ENCODE assay signal across 9 mouse cellular contexts in the genomic region with DNA sequence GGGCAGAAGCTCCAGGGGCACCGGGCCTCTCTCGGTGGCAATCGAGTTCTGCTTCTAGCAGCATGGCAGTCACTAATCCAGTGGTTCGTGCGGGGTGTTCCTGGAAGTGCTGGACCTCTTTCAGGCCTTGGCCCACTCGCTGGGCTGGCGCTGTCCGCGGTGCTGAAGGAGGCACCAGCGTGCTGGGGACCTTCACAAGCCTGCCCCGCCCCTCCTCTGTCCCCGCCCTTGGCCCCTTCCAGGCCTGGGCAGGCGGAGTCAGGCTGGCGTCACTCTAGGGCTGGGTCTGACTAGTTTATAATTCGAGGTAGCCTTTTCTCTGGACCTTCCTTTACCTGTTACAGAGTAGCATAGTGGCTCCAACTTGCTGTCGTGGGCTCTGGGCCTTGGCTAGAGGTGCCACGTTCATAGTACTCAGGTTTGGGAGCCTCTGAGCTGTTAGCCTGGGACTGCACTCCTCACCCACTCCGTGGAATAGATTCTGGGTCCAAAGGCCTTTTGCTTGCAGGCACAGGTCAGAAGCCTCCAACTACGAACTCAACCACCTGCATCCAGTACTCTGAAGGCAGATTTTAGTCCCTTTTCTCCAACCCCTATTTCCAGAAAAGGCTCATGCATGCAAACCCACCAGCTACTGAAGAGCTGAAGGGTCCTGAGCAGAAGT. TPM values are rescaled to one million over a fixed set of nuclear protein-coding genes. Genes with fewer than 3 reads are reported as not detected.
DNase-seq lines count a peak whose midpoint lies in the region; ATAC-seq and TF ChIP-seq lines count a peak whose summit lies in the region.
"Had no signal": no experiment of that assay in that cellular context is flagged by ENCODE, and none has a peak within 500 bp of the region (broad histone marks: within the 10 kb centered on the region; RNA-seq: fewer than 3 reads in every experiment).

Gene Lhx3 (minus strand): TSS at position 164 of the 664 bp plus-strand sequence.

- peaks cover 11% of the 10 kb centered on the region for H3K4me1 ChIP-seq in forebrain, embryonic 16.5 days (replicated peaks; ENCODE audit: control insufficient read depth, insufficient read depth, low read length)
- H3K4me1 ChIP-seq in lung, postnatal 0 days (ENCODE audit: insufficient read depth, low read depth, low read length), result no peaks in the 10 kb centered on the region

- H3K9ac ChIP-seq in forebrain, embryonic 16.5 days (replicated peaks; ENCODE audit: low read depth, low read length), result no peak within 1 kb of the TSS
- H3K9ac ChIP-seq in lung, postnatal 0 days (replicated peaks; ENCODE audit: low read depth), result no peak within 1 kb of the TSS

- no peak within 1 kb of the TSS for H3K27ac ChIP-seq in forebrain, embryonic 16.5 days (ENCODE audit: low read length)
- H3K27ac ChIP-seq in lung, postnatal 0 days (ENCODE audit: low read length), result no peak within 1 kb of the TSS

- peaks cover 43% of the 10 kb centered on the region for H3K27me3 ChIP-seq in forebrain, embryonic 16.5 days (replicated peaks; ENCODE audit: control insufficient read depth, insufficient read depth, low read length)
- peaks cover 48% of the 10 kb centered on the region for H3K27me3 ChIP-seq in lung, postnatal 0 days (replicated peaks; ENCODE audit: insufficient read depth, low read length)

- no peak within 1 kb of the TSS for H3K4me3 ChIP-seq in forebrain, embryonic 16.5 days (replicated peaks; ENCODE audit: low read length)
- H3K4me3 ChIP-seq in lung, postnatal 0 days (ENCODE audit: low read depth, low read length), result no peak within 1 kb of the TSS

- H3K4me2 ChIP-seq in forebrain, embryonic 16.5 days (ENCODE audit: low read length), result no peak within 1 kb of the TSS
- no peak within 1 kb of the TSS for H3K4me2 ChIP-seq in lung, postnatal 0 days (replicated peaks; ENCODE audit: low read depth, low read length)

- TF ChIP-seq EP300 in lung, postnatal 0 days (IDR thresholded peaks at IDR 0.05), result no peak

- TF ChIP-seq CTCF in lung, postnatal 0 days (IDR thresholded peaks at IDR 0.05), result no peak

- WGBS in forebrain, embryonic 16.5 days, result 5% methylated on average over 19 of the region's 19 CpGs
- 5% methylated on average over 19 of the region's 19 CpGs for WGBS in lung, postnatal 0 days

- DNase-seq in A20 (ENCODE audit: low read depth, low spot score), result peak; percentile 44
- DNase-seq in adrenal gland, adult 18-20 months (ENCODE audit: low spot score in 2 of 2), result peak; percentile 89 to 92
- peak; percentile 74 to 79 for DNase-seq in layer of hippocampus, postnatal 10 days (ENCODE audit: low spot score in 2 of 2)
- peak; percentile 90 for DNase-seq in lung, postnatal 0 days (ENCODE audit: low spot score)
- peak; percentile 58 for DNase-seq in right cerebral cortex, postnatal 14 days
- peak; percentile 82 to 94 for DNase-seq in urinary bladder, postnatal 4 days (ENCODE audit: low spot score in 2 of 2)

- H3K36me3 ChIP-seq in forebrain, embryonic 16.5 days (ENCODE audit: control insufficient read depth, insufficient read depth), result peaks cover 13% of the 10 kb centered on the region
- peaks cover 9% of the 10 kb centered on the region; the same call in 1 of the 2 replicates for H3K36me3 ChIP-seq in lung, postnatal 0 days (ENCODE audit: insufficient read depth, low read length)

- ATAC-seq in forebrain, embryonic 16.5 days, result peak; percentile 58; the same call in 1 of the 2 replicates
- peak; percentile 51 to 75; a peak in 3 of 4 replicates for ATAC-seq in hematopoietic stem cell, adult 5-6 weeks (replicated peaks in 1 of 2; ENCODE audit: insufficient read depth in 1 of 2, low FRiP score in 2 of 2, low TSS enrichment in 1 of 2, low read depth in 1 of 2, poor library complexity in 2 of 2, severe bottlenecking in 2 of 2)
- ATAC-seq in lung, postnatal 0 days, result peak; percentile 96

- H3K9me3 ChIP-seq in forebrain, embryonic 16.5 days (ENCODE audit: control insufficient read depth, low read length), result no peaks in the 10 kb centered on the region
- no peaks in the 10 kb centered on the region for H3K9me3 ChIP-seq in lung, postnatal 0 days (ENCODE audit: low read length)

RNA-seq across cellular contexts. Expression of gene Lhx3, which starts in this region (rescaled TPM):
- total RNA-seq in adrenal gland, adult 18-20 months (2021), result 1 to 10 TPM in 1 of 2 experiments, not detected in 1; 3.2 TPM
- not detected in 2 replicates for polyA plus RNA-seq in forebrain, embryonic 16.5 days (2015; fragmentation: Nextera tagmentation; extraction: Ambion mirVana)
- total RNA-seq in hematopoietic stem cell, adult 5-6 weeks (2017), result not detected in 2 replicates
- total RNA-seq in layer of hippocampus, postnatal 10 days (2021), result not detected
- polyA plus RNA-seq in lung, postnatal 0 days (2015; fragmentation: Nextera tagmentation; extraction: Ambion mirVana), result not detected in 2 replicates
- polyA plus RNA-seq: cortical plate, adult 2 months had no signal

Comparison
In these comparisons a context has a peak if more than half of its experiments do, and no peak if none do; other contexts are left out.
1. Peak in ATAC-seq in forebrain, embryonic 16.5 days; RNA of the gene not detected or under 1 TPM.
2. Peak in ATAC-seq in hematopoietic stem cell, adult 5-6 weeks; RNA of the gene not detected or under 1 TPM.
3. Peak in DNase-seq in layer of hippocampus, postnatal 10 days; RNA of the gene not detected or under 1 TPM.
4. Peak in DNase-seq and ATAC-seq in lung, postnatal 0 days; RNA of the gene not detected or under 1 TPM.